Mouse (Mus musculus) embryonic facial prominence, embryonic 11.5 days (tissue): ENCODE results near the gene Hinfp. TPM values are rescaled to one million over a fixed set of nuclear protein-coding genes. Genes with fewer than 3 reads are reported as not detected.

Source experiments
- ATAC-seq: fragments of 200-750 bp; cut with Nextera tagmentation; replicated peaks from 2 replicates; pipeline ENCODE4 v1.8.0; 2017; ENCODE audit warnings: low read depth; ENCODE audit not compliant: insufficient number of reproducible peaks, low FRiP score, low TSS enrichment
- DNase-seq: peaks from one replicate; pipeline ENCODE4 v3.0.0-alpha.2; 2015; ENCODE audit warnings: low spot score
- H3K27ac ChIP-seq: fragments of 300-500 bp; sonication (generic); replicated peaks from 2 replicates; pipeline ENCODE4 v1.5.1; 2014; ENCODE audit warnings: mild to moderate bottlenecking, low read depth, low read length, control low read depth
- H3K27me3 ChIP-seq: fragments of 300-500 bp; sonication (generic); 2 replicates; pipeline ENCODE4 v1.6.1; 2014; ENCODE audit warnings: mild to moderate bottlenecking, low read length, moderate library complexity, mixed read lengths; ENCODE audit not compliant: control insufficient read depth, insufficient read depth
- H3K36me3 ChIP-seq: fragments of 300-500 bp; sonication (generic); replicated peaks from 2 replicates; pipeline ENCODE4 v1.6.1; 2014; ENCODE audit warnings: low read depth, mild to moderate bottlenecking, low read length, moderate library complexity, mixed read lengths; ENCODE audit not compliant: control insufficient read depth, insufficient read depth
- H3K4me1 ChIP-seq: fragments of 300-500 bp; sonication (generic); 2 replicates; pipeline ENCODE4 v1.6.1; 2014; ENCODE audit warnings: low read length, mixed read lengths; ENCODE audit not compliant: control insufficient read depth, insufficient read depth
- H3K4me2 ChIP-seq: fragments of 300-500 bp; sonication (generic); 2 replicates; pipeline ENCODE4 v1.6.1; 2014; ENCODE audit warnings: low read depth, mild to moderate bottlenecking, control low read depth, low read length, moderate library complexity
- H3K4me3 ChIP-seq: fragments of 300-500 bp; sonication (generic); 2 replicates; pipeline ENCODE4 v1.5.1; 2014; ENCODE audit warnings: low read depth, low read length, control low read depth
- H3K9ac ChIP-seq: fragments of 300-500 bp; sonication (generic); replicated peaks from 2 replicates; pipeline ENCODE4 v1.6.1; 2014; ENCODE audit warnings: mild to moderate bottlenecking, control low read depth, low read length
- H3K9me3 ChIP-seq: fragments of 300-500 bp; sonication (generic); replicated peaks from 2 replicates; pipeline ENCODE4 v1.6.1; 2016; ENCODE audit warnings: mild to moderate bottlenecking, low read length, inconsistent platforms, mixed read lengths; ENCODE audit not compliant: control insufficient read depth
- whole genome bisulfite sequencing: fragments of 180-500 bp; shearing (Covaris S2); extraction: QIAGEN DNeasy Blood & Tissue Kit; methylation state at CpG from one replicate; pipeline ENCODE4 v1.1.7; 2014; 5-methylcytosine and 5-hydroxymethylcytosine counted together
- polyA plus RNA-seq: library from polyadenylated mRNA; unstranded; fragments of >200 nt; fragmentation: Nextera tagmentation; extraction: Ambion mirVana; gene quantifications from 2 replicates; pipeline ENCODE4 v1.2.1, GENCODE M21; 2014

Hinfp gene
- polyA plus RNA-seq, 1 experiment from 2014 or later = 17.2 TPM

GRCm38 (mm10) chr9:44256213-44256612 is 49.3 kb downstream of the Hinfp start:
- H3K9me3 ChIP-seq = no peaks in the 10 kb centered on the region
- H3K4me1 ChIP-seq = peaks cover 2% of the 10 kb centered on the region; the same call in 1 of the 2 replicates
- ATAC-seq (no peak), DNase-seq (no peak)
- H3K9ac ChIP-seq = no peak overlapping the region
- H3K27ac ChIP-seq = no peak overlapping the region
- no peaks in the 10 kb centered on the region for H3K27me3 ChIP-seq
- H3K4me3 ChIP-seq = no peak overlapping the region
- no peaks in the 10 kb centered on the region for H3K36me3 ChIP-seq
- no peak overlapping the region for H3K4me2 ChIP-seq
- WGBS = 85% methylated on average over 8 of the region's 8 CpGs

DNA sequence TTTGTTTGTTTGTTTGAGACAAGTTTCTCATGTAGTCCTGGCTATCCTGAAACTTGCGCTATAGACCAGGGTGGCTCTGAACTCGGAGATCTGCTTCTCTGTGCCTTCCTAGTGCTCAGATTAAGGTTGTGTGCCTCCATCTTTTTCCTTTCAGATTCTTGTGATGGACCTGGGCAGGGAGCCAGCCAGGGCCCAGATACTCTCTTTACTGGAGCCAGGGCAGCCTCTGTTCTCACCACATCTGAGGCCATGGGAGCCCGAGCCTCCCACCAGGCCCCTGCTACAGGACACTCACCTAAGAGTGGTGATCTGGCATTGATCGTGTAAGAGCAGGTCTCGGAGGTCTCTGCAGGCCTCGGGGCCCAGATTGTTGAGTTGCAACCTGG is 50.3 kb downstream of the Hinfp start:
- 60% methylated on average over 6 of the region's 6 CpGs for WGBS
- Histone ChIP-seq H3K27ac (no peak overlapping the region), H3K4me2 (no peak overlapping the region), H3K9ac (no peak overlapping the region), H3K4me1 (peaks cover 2% of the 10 kb centered on the region; the same call in 1 of the 2 replicates), H3K9me3 (no peaks in the 10 kb centered on the region), H3K4me3 (no peak overlapping the region), H3K36me3 (no peaks in the 10 kb centered on the region), H3K27me3 (no peaks in the 10 kb centered on the region)
- ATAC-seq = no peak
- DNase-seq = no peak

DNA sequence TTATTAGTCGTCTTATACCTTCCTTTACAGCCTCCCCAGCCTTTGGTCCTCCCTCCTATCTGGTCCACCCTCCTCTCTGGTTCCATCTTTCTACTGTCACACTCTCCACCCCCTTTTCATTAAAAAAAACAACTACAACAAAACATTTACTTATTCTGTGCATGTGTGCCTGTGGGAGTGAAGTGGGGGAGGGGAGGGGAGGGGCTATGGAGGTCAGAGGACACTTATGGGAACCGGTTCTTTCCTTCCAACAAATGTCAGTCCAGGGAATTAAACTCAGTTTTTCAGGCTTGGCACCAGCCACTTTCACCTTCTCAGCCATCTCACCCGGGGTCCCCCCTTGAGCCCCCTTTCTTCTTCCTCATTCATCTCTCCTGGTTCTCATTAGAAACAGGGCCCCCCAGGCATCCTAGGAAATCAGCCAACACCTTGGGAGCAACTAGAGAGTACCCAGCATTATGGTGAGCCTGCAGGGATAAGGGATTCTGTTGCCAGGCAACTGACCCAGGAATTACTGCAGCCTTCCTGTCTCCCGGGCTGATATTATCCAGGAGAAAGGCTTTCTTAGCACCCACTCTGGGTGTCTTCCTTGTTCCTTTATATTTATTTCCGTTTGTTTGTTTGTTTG is 50.8 kb downstream of the Hinfp start:
- H3K36me3 ChIP-seq = no peaks in the 10 kb centered on the region
- no peak for ATAC-seq
- no peak overlapping the region for H3K27ac ChIP-seq
- H3K9ac ChIP-seq = no peak overlapping the region
- WGBS = 5% methylated on average over 5 of the region's 5 CpGs
- H3K4me1 ChIP-seq = peaks cover 2% of the 10 kb centered on the region; the same call in 1 of the 2 replicates
- H3K27me3 ChIP-seq = no peaks in the 10 kb centered on the region
- DNase-seq = peak; percentile 41
- no peak overlapping the region for H3K4me3 ChIP-seq
- H3K4me2 ChIP-seq = no peak overlapping the region
- H3K9me3 ChIP-seq = no peaks in the 10 kb centered on the region

- Histone ChIP-seq H3K4me2 (no peak overlapping the region), H3K9ac (no peak overlapping the region), H3K27me3 (no peaks in the 10 kb centered on the region), H3K9me3 (no peaks in the 10 kb centered on the region), H3K27ac (no peak overlapping the region), H3K36me3 (no peaks in the 10 kb centered on the region), H3K4me3 (no peak overlapping the region), H3K4me1 (peaks cover 2% of the 10 kb centered on the region; the same call in 1 of the 2 replicates)
- DNase-seq (no peak), ATAC-seq (no peak)
- 81% methylated on average over 6 of the region's 6 CpGs for WGBS
Measured at GRCm38 (mm10) chr9:44253441-44253840, 52.0 kb downstream of the Hinfp start.

- Histone ChIP-seq H3K4me1 (peaks cover 2% of the 10 kb centered on the region; the same call in 1 of the 2 replicates), H3K9me3 (no peaks in the 10 kb centered on the region), H3K27ac (no peak within 1 kb of the TSS), H3K36me3 (no peaks in the 10 kb centered on the region), H3K27me3 (no peaks in the 10 kb centered on the region), H3K4me3 (no peak within 1 kb of the TSS), H3K4me2 (no peak within 1 kb of the TSS), H3K9ac (no peak within 1 kb of the TSS)
- no peak for ATAC-seq
- WGBS = 84% methylated on average over 10 of the region's 10 CpGs
- no peak for DNase-seq
Measured at GRCm38 (mm10) chr9:44251314-44251713, 54.2 kb downstream of the Hinfp start, which contains the start of gene Pdzd3. TSS of gene Pdzd3 (minus strand) at chr9:44251471.

DNA sequence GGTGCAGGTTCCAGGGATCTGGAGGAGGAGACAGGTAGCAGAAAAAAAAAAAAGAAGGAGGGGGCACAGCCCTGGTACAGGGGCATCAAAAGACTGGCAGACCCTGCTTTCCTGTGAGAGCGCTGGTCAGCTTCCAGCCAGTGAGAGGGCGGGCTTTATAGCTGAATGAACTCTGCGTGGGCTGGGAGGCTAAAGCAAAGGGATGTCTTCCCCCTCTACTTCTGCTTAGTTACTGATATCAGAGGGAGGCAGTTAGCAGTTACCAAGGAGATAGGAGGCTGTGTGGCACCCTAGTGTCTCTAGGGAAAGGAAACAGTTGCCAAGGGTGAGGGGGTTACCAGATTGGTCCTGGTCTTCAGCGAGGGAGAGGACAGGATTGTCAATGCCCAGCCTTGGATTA is 55.0 kb downstream of the Hinfp start:
- Histone ChIP-seq H3K9ac (no peak overlapping the region), H3K27me3 (no peaks in the 10 kb centered on the region), H3K4me2 (no peak overlapping the region), H3K9me3 (no peaks in the 10 kb centered on the region), H3K36me3 (no peaks in the 10 kb centered on the region), H3K4me3 (no peak overlapping the region), H3K27ac (no peak overlapping the region), H3K4me1 (peaks cover 2% of the 10 kb centered on the region; the same call in 1 of the 2 replicates)
- 49% methylated on average over 4 of the region's 4 CpGs for WGBS
- DNase-seq (no peak), ATAC-seq (no peak)

DNA sequence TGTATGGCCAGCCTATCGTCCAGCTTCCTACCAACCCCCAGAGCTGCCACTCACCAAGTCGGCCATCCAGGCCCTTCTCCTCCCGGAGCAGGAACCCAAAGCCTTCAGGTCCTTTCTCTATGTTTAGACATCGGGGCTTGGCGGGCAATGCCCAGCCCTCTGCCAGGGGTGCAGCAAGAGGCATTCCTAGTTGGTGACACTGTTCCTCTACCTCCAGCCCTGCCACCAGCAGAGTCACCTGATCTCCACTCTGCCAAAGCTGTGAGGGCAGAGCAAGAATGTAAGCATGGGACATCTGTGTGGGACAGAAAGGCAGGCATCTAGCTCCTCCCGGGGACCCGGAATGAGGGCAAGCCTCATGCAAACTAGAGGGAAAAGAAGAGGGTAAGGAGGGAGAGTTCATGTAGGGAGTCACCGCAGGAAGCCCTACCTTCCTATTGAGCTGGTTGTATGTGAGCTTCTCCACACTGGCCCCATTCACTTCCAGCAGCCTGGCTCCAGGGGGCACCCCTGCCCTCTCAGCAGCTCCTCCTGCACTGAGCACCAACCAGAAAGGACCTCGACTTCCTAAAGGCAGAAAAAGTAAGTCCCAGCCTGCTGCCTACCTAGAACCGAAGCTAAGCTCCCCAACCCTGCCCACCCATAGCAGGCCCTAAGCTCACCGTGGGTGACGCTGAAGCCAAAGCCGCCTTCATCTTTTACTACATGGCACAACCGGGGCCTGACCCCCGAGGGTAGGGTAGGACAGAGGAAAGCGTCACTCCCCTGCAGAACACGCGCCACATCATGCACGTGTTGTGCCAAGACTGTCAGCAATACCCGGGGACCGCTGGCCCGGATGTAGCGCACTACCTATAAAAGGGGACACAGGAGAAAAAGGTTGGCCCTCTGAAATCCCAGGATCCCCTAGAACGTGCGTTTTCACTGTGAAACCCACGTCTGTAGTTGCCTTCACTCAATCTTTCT is 56.0 kb downstream of the Hinfp start:
- Histone ChIP-seq H3K36me3 (no peaks in the 10 kb centered on the region), H3K9ac (no peak overlapping the region), H3K27ac (no peak overlapping the region), H3K4me1 (no peaks in the 10 kb centered on the region), H3K4me2 (no peak overlapping the region; the same call in 1 of the 2 replicates), H3K9me3 (no peaks in the 10 kb centered on the region), H3K27me3 (no peaks in the 10 kb centered on the region), H3K4me3 (no peak overlapping the region)
- WGBS = 45% methylated on average over 26 of the region's 26 CpGs
- DNase-seq (peak; percentile 64), ATAC-seq (peak; percentile 78)

DNA sequence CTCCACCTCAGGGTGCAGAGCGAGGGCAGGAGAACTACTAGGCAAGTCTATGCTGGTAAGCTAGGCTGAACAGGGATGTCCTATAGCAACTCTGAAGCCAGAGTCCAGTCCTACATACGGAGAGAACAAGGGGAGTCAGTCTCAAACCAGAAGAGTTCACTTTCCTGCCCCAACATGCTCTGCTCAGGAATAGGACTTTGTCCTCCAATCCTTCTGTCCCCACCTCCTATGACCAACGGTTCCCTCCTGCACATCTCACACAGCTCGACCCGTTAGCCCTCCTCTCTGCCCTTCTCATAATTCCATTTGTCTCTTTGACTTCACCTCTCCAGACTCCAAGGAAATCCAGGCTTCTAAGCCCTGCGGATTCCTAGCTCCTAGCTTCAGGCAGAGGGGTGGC is 57.6 kb downstream of the Hinfp start:
- WGBS = 84% methylated on average over 6 of the region's 6 CpGs
- no peak for ATAC-seq

More for the DNA sequence above, 57.6 kb downstream of the Hinfp start:
- no peaks in the 10 kb centered on the region for H3K9me3 ChIP-seq
- H3K4me1 ChIP-seq = no peaks in the 10 kb centered on the region
- H3K27me3 ChIP-seq = no peaks in the 10 kb centered on the region
- no peaks in the 10 kb centered on the region for H3K36me3 ChIP-seq
- no peak overlapping the region for H3K4me3 ChIP-seq
- no peak overlapping the region for H3K9ac ChIP-seq
- DNase-seq = no peak
- H3K27ac ChIP-seq = no peak overlapping the region
- H3K4me2 ChIP-seq = no peak overlapping the region
